Mouse (Mus musculus) adipocyte (in vitro differentiated cells): ENCODE measurements around the gene Cabs1.

Experiments
- DNase-seq: peaks from one replicate; pipeline ENCODE4 v3.0.0-alpha.2; 2016; ENCODE audit warnings: low spot score

Gene Cabs1

DNA sequence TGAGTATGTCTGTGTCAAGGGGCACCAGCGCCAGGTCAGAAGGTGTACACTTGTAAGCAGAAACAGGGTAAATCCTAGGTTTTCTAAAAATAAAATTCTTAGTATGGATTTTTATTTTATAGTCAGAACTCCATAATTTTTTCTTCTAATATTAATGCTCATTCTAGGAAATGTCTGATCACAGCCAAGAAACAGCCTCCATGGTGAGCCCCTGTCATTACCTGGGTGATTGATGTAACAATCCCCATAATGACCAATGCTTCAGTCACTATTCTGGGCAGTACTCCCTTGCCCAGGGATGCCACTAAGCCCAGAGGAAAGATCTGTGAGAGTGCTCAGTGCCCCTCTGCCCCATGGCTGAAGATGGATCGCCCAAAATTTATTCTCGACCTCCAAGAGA is at the start of gene Cabs1:
Gene Cabs1 (plus strand): TSS at position 301 of the 400 bp plus-strand sequence.
- DNase-seq = no peak

DNA sequence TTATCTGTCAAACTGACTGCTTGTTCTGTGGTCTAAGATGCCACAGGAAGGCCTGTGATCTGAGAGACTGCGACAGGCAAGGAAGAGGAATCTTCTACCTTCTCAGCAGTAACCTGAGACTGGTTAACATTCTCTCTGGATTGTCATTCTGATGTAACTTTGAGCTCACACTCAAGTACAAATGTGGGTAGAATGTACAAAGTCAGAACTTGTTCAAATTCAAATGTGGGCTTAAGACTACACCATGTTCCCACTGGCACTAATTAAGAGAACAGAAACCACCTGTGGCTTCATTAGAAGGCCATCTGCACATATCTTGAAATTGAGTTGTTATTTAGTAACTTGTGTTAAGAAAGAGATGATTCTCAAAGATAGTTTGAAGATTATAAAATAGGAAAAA is 47.6 kb upstream of the Cabs1 start:
- no peak for DNase-seq

DNA sequence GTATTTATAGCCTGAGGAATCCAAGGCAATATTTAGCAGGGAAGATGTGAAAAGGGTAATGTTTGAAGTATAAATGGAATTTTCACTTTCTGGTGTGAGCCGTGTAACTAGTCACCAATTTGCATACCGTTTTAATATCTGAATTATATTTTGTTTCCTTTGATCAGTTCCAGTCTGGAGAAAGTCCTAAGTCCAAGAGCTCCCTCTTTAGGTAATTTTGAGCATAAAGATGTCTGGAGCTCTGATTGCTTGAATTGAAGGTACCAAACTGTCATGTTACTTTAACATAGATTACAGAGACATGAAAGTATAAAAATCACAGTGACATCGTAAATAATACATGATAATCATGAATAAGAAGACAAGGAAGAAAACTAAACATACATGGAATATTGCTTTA is 38.5 kb upstream of the Cabs1 start:
- no peak for DNase-seq

DNA sequence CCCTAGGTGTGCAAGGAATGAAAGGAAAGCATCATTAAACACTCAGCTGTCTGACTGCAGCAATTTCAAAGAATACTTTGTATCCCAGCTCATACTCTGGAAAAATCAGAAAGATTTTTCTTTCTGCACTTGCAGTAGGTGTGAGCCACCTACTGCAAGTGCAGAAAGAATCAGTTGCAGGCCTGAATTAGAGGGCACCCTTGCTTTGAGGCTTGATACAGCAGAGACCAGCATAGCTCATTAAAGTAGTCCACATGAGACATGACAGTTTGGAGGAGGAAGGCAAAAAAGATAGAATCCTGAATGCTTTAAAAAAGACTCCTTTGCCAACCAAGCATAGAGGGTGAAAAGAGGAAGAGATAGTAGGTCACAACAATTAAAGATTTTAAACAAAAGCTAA is 36.7 kb upstream of the Cabs1 start:
- DNase-seq = no peak

DNA sequence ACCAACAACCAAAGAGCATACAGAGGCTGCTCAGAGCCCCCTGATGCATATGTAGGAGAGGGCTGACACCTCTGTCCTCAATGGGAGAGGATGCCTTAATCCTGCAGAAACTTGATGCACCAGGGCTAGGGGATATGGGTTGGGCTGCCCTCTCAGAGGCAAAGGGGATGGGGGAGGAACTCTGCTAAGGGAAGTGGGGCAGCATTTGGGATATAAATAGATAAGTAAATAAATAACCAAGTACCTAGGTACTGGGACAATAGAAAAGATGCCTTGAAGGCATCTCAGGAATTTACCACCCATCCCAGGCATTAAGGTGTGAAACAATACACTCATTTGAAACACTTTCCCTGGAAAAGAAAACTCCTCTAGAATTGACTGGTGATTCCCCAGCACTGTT is 27.4 kb upstream of the Cabs1 start:
- DNase-seq = no peak

DNA sequence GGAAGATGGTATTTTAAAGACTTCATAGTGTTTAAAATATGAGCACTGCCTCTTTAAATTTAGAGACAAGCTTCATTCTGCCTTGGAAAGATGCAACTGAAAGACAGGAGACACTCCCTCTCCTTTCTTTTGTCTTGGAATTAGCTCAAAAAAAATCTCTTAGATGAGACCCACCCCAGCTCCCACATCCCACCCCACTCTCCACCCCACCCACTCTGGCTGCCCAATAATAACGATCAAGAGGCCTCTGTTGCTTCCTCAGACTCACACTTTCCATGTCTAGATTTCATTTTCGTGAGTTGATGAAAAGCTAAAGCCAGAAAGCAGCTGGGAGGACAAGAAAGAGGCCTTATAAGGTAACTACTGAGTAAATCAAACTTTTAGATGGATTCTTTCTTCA is 10.0 kb upstream of the Cabs1 start, which contains the start of the genes 2310003L06Rik and Gm28434:
Gene 2310003L06Rik (plus strand): TSS at position 259 of the 400 bp plus-strand sequence.
Gene Gm28434 (plus strand): TSS at position 317 of the 400 bp plus-strand sequence.
- DNase-seq = no peak

DNA sequence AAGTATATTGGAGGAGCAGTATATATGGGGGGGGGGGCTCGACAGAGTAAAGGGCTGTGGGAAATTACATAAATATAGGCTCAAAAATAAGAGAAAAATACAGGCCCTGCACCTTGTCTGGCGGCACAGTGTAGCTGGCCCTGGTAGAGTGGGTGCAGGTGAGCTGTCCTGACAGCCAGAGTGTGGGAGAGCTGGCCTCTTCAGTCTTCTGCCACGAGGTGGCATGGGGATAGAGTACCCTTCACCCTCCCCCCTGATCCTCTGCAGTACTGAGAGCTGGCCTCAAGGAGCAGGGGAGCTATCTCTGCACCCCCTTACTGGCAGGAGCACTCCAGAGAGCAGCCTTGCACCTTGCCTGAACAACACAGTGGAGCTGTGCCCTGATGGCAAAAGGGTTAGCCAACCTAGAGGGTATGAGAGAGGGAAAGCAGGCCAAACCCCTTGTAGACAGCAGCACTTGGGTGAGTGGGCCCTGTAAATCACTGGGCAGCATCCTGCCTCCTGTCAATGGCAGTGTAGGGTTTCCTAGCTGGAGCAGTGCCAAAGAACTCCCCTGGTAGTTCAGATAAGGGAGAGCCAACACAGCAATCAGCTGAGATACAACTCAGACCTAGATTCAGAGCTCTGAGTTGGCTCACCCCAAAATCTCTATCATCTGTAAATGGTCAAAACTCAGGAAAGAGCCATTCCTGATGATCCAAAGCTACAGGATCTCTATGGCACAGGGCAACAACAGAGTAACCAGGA is 3.4 kb downstream of the Cabs1 start:
- no peak for DNase-seq

DNA sequence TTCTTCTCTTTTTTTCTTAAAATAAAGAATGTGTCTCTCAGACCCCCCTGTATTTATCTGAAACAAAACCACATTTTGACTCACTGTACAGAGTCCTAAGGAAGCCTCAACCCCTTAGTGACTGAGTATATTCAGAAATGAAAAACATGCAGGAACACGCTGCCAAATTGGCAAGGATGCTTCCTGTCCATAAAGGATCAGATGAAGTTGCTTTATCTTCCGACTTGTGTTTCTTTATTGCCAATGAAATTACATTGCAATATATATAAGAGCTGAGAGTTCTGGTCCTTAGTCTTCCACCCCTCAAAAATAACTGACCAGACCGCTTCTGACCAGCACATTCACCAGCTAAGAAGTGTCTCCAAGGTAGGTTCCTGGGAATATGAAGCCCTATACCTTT is 23.0 kb downstream of the Cabs1 start, which contains the start of gene Smr3a:
Gene Smr3a (plus strand): TSS at position 301 of the 400 bp plus-strand sequence.
- DNase-seq = no peak

DNA sequence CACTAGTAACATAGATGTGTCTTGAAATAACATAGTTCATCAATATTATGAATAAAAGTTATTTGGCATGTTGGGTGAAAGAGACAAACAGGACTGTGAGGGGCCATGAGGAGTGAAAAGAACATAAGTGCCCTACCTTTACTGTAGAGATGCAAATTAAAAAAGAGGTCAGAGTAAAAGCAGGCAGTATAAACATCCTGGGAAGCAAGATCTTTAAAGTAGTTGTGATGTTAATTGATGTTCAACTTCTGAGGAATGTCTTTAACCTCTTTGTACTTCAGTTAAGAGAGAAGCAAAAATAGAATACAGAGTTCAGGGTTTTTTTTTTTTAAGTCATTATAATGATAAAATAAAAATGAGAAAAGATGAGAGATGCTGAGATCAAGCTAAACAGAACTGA is 26.0 kb downstream of the Cabs1 start:
- no peak for DNase-seq
